Mouse (Mus musculus) cerebellum, adult 9-11 months (tissue): ENCODE data around the gene Gm11938.
"Not testable (repeated sequence)": the region's sequence is repeated elsewhere in the genome, so short reads cannot be mapped to it uniquely, and the experiment has no call there.

Experiments
- DNase-seq: peaks from one replicate; pipeline ENCODE4 v3.0.0; 2022

Gene Gm11938

GRCm38 (mm10) chr11:99603208-99603607 lies at the start of gene Gm11938:
Gene Gm11938 (minus strand): TSS chr11:99603308.
- DNase-seq, result not testable (repeated sequence)

DNA sequence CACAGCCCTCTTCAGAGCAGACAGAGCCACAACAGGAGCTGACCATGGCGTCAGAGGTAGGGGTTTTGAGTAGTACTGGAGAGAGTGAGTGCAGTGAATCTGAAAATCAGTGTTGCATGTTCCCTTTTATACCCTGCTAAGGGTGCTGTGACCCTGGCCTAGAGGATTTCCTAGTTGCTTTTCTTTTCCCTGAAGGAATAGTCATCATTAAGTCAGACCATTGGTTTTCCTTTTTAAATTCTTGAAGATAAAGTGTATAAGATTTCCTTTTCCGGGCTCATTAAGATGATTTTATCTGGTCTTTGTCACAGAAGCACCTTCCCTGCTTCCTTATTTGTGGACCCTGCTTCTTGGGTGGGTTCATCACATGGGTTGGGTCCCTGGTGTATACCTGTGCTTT lies 47.0 kb upstream of the Gm11938 start, which contains the start of gene Gm11555:
TSS of gene Gm11555 (minus strand) at position 101 of the 400 bp plus-strand sequence.
- no peak for DNase-seq

DNA sequence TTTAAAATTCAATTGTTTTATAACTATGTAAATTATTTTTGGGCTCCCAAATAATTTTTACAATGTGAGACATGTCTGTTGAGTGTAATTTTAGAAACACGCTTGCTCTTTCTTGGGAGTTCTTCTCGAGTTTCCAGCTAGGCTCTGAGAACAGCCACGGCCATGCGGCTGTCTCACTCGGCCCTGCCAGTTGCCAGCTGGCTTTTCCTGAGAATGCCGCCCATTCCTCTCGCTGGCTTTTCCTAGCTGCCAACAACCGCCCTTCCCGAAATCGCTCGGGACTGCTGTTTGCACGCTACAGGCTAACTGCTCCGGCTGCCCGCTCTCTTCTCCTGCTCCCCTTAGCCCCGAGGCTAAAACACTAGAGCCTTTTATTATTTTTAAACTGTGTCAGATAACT lies 43.3 kb upstream of the Gm11938 start:
- DNase-seq, result no peak

DNA sequence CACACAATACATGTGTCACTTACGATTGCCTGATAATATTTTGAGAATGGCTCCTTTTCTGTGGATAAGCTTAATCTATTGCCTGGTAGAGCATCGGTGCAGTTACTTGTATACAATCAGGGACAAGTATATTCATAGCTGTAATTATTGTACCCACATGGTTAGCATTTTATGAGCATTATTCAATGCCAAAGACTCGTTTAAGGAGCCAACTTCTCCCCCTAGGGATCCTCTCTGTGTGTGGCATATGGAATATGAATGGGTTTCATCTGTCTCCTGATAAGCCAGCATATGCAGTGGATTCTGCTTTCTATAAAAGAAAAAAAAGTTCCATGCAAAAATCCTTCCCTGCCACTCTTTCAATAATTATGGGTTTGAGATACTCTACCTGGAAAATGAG lies 41.2 kb upstream of the Gm11938 start:
- no peak for DNase-seq

- not testable (repeated sequence) for DNase-seq
These were observed 40.6 kb upstream of the Gm11938 start, which contains the start of gene Krtap4-7 for GRCm38 (mm10) chr11:99643635-99644139. Gene Krtap4-7 (minus strand): TSS chr11:99644089.

- DNase-seq, result no peak
These were observed 37.8 kb upstream of the Gm11938 start for GRCm38 (mm10) chr11:99640926-99641325.

- DNase-seq, result no peak
These were observed 34.0 kb upstream of the Gm11938 start for GRCm38 (mm10) chr11:99637086-99637485.

GRCm38 (mm10) chr11:99634653-99635134 lies 31.6 kb upstream of the Gm11938 start, which contains the start of gene Krtap4-2:
Gene Krtap4-2 (minus strand): TSS chr11:99635084.
- no peak for DNase-seq

DNA sequence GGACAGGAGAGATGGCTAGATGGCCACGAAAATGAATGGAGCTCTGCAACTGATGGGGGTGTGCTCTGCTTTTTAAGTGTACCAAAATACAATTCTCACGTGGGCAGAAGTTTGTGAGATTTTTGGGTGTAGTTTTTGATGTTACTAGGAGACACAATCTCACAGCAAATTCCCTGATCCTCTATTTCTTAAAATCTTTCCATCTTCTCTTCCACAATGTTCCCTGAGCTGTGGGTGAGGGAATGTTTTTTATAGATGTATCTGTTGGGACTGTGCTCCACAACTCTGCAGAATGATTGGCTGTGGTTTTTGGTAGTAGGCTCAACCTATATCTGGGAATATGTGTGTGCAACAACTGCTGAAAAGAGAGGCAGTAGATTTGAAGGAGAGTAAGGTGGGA lies 30.2 kb upstream of the Gm11938 start:
- DNase-seq, result no peak

GRCm38 (mm10) chr11:99630890-99631289 lies 27.8 kb upstream of the Gm11938 start:
- no peak for DNase-seq

DNA sequence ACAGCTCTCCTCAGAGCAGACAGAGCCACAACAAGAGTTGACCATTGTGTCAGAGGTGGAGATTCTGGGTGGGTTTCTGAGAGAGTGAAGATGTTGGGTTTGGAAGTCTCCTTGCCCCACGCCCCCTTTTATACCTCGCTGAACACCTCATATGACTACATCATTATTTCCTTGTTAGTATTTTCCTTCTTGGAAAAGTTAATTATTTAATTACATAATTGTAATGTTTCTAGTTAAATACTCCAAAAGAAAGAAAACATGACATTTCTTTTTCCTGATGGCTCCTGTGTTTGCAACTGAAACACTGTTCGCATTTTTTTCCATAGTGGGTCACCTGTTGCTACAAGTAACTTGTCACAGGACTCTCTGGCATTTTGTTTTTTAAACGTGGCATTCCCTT lies 25.0 kb upstream of the Gm11938 start, which contains the start of gene Krtap4-1:
TSS of gene Krtap4-1 (minus strand) at position 101 of the 400 bp plus-strand sequence.
- DNase-seq, result no peak

GRCm38 (mm10) chr11:99620335-99620734 lies 17.2 kb upstream of the Gm11938 start, which contains the start of gene Gm11562:
Gene Gm11562 (minus strand): TSS chr11:99620435.
- no peak for DNase-seq

- no peak for DNase-seq
These were observed 11.8 kb upstream of the Gm11938 start, which contains the start of gene Krtap2-4 for GRCm38 (mm10) chr11:99614796-99615363. Gene Krtap2-4 (minus strand): TSS chr11:99614846.

- not testable (repeated sequence) for DNase-seq
These were observed 7.0 kb upstream of the Gm11938 start, which contains the start of gene Gm11937 for GRCm38 (mm10) chr11:99610089-99610488. Gene Gm11937 (minus strand): TSS chr11:99610189.

DNA sequence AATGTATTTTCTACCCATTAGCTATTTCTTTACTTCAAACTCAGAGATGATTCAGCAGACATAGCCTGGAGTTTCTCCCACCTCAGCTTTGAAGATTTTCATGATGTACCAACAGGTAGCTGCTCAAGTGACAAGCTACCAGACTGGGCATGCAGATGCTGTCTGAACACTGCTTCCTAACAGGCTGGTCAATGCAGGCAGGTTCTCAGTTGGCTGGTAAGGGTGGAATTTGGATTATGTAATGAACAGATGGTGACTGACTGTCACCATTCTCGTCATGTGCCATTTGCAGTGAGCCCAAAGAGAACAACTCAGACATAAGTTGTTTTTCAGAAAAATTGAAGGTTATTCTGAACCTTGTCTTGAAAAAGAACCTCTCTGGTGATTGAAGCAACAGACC lies 6.0 kb upstream of the Gm11938 start:
- peak; percentile 53 for DNase-seq

GRCm38 (mm10) chr11:99597742-99598141 lies 5.4 kb downstream of the Gm11938 start, which contains the start of gene Krtap9-3:
Gene Krtap9-3 (minus strand): TSS chr11:99598105.
- DNase-seq, result not testable (repeated sequence)

- no peak for DNase-seq
These were observed 12.1 kb downstream of the Gm11938 start, which contains the start of gene Krtap1-3 for GRCm38 (mm10) chr11:99590981-99591380. Gene Krtap1-3 (minus strand): TSS chr11:99591339.

GRCm38 (mm10) chr11:99585096-99585495 lies 18.0 kb downstream of the Gm11938 start:
- no peak for DNase-seq

- no peak for DNase-seq
These were observed 19.8 kb downstream of the Gm11938 start, which contains the start of gene Krtap1-4 for GRCm38 (mm10) chr11:99583245-99583704. Gene Krtap1-4 (minus strand): TSS chr11:99583654.

GRCm38 (mm10) chr11:99581564-99581963 lies 21.5 kb downstream of the Gm11938 start:
- DNase-seq, result no peak

- no peak for DNase-seq
These were observed 22.1 kb downstream of the Gm11938 start for GRCm38 (mm10) chr11:99581051-99581450.

DNA sequence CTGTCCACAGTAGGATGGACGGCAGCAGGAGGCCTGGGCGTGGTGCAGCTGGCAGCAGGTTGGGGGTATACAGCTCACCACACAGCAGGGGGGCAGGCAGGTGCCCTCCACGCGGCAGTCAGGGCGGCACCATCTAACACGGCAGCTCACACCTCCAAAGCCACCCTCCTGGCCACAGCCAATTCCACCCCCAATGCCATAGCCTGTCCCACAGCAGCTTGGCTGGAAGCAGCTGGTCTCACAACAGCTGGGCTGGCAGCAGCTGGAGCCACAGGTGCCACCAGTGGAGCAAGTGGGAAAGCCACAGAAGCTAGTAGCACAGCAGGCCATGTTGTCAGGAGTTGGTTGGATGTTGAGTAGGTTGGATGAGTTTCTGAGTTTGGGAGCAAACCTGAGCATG lies 22.5 kb downstream of the Gm11938 start, which contains the start of gene Krtap1-5:
TSS of gene Krtap1-5 (minus strand) at position 381 of the 400 bp plus-strand sequence.
- no peak for DNase-seq

GRCm38 (mm10) chr11:99574106-99574505 lies 29.0 kb downstream of the Gm11938 start:
- DNase-seq, result peak; percentile 28

GRCm38 (mm10) chr11:99573164-99573563 lies 29.9 kb downstream of the Gm11938 start:
- DNase-seq, result no peak
